Mouse (Mus musculus) midbrain, embryonic 16.5 days (tissue): ENCODE results near the gene Jmjd6. TPM values are rescaled to one million over a fixed set of nuclear protein-coding genes. Genes with fewer than 3 reads are reported as not detected.

Source experiments
- ATAC-seq: fragments of 200-750 bp; cut with Nextera tagmentation; 2 replicates; pipeline ENCODE4 v1.8.0; 2017; ENCODE audit warnings: moderate TSS enrichment
- H3K27ac ChIP-seq: fragments of 300-500 bp; sonication (generic); 2 replicates; pipeline ENCODE4 v1.5.1; 2014; ENCODE audit warnings: mild to moderate bottlenecking, low read length, mixed read lengths
- H3K27me3 ChIP-seq: fragments of 300-500 bp; sonication (generic); 2 replicates; pipeline ENCODE4 v1.6.1; 2014; ENCODE audit warnings: low read depth, low read length, mixed read lengths; ENCODE audit not compliant: control insufficient read depth, insufficient read depth
- H3K36me3 ChIP-seq: fragments of 300-500 bp; sonication (generic); 2 replicates; pipeline ENCODE4 v1.6.1; 2014; ENCODE audit warnings: mild to moderate bottlenecking, low read length, moderate library complexity, mixed read lengths; ENCODE audit not compliant: control insufficient read depth, insufficient read depth
- H3K4me1 ChIP-seq: fragments of 300-500 bp; sonication (generic); 2 replicates; pipeline ENCODE4 v1.6.1; 2014; ENCODE audit warnings: mild to moderate bottlenecking, low read length, mixed read lengths; ENCODE audit not compliant: control insufficient read depth, insufficient read depth
- H3K4me2 ChIP-seq: fragments of 300-500 bp; sonication (generic); 2 replicates; pipeline ENCODE4 v1.6.1; 2014; ENCODE audit warnings: mild to moderate bottlenecking, low read length, mixed read lengths
- H3K4me3 ChIP-seq: fragments of 300-500 bp; sonication (generic); 2 replicates; pipeline ENCODE4 v1.5.1; 2014; ENCODE audit warnings: low read depth, mild to moderate bottlenecking, low read length, moderate library complexity, mixed read lengths
- H3K9ac ChIP-seq: fragments of 300-500 bp; sonication (generic); 2 replicates; pipeline ENCODE4 v1.6.1; 2014; ENCODE audit warnings: low read depth, low read length, mixed read lengths
- H3K9me3 ChIP-seq: fragments of 300-500 bp; sonication (generic); replicated peaks from 2 replicates; pipeline ENCODE4 v1.6.1; 2014; ENCODE audit warnings: mild to moderate bottlenecking, low read length, mixed read lengths; ENCODE audit not compliant: control insufficient read depth, poor library complexity, severe bottlenecking
- WGBS: fragments of 180-500 bp; shearing (Covaris S2); extraction: QIAGEN DNeasy Blood & Tissue Kit; methylation state at CpG from one replicate; pipeline ENCODE4 v1.1.7; 2014; 5-methylcytosine and 5-hydroxymethylcytosine counted together
- polyA plus RNA-seq: library from polyadenylated mRNA; unstranded; fragments of >200 nt; fragmentation: Nextera tagmentation; extraction: Ambion mirVana; gene quantifications from 2 replicates; pipeline ENCODE4 v1.2.1, GENCODE M21; 2015

Jmjd6 gene
- polyA plus RNA-seq, 1 experiment from 2014 or later, result 66.3 TPM

DNA sequence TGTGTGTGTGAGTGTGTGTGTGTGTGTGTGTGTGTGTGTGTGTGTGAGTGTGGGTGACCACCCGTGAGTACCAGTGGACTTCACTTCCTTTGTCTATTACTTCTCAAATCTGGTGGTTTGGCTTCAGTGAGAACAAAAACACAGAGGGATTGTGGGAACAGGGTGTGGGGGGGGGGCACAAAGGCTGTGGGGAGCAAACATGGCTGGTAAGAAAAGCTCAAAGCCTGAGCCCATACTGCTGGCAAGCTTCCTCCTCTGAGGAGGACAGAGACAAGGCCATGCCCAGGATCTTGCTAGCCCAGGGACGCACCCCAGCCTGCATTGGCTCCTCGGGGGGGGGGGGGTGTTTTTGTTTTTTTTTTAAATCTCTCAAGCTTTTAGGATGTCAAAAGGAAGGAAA, 35.7 kb downstream of the Jmjd6 start:
- Histone ChIP-seq H3K4me3 (no peak overlapping the region), H3K9ac (no peak overlapping the region), H3K27me3 (no peaks in the 10 kb centered on the region), H3K27ac (no peak overlapping the region; the same call in 1 of the 2 replicates), H3K9me3 (no peaks in the 10 kb centered on the region), H3K4me1 (peaks cover 26% of the 10 kb centered on the region), H3K36me3 (no peaks in the 10 kb centered on the region), H3K4me2 (no peak overlapping the region)
- ATAC-seq, result no peak
- 74% methylated on average over 3 of the region's 3 CpGs for WGBS

DNA sequence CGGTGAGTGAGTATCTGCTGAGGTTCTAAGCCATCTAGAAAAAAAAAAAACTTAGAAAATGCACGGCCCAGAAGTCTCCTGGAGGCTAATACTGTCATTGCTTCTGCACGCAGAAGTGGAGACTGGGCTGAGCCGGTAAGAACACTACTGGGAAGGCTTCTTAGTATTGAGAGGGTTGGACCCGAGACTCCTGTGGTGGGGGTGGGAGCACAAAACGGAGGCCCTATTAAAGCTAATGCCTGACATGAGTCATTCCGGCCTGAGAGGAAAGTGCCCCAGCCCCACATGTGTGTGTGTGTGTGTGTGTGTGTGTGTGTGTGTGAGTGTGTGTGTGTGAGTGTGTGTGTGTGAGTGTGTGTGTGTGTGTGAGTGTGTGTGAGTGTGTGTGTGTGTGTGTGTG, 36.1 kb downstream of the Jmjd6 start:
- no peak overlapping the region for H3K9ac ChIP-seq
- no peaks in the 10 kb centered on the region for H3K36me3 ChIP-seq
- H3K4me1 ChIP-seq, result peaks cover 22% of the 10 kb centered on the region
- 53% methylated on average over 7 of the region's 7 CpGs for WGBS
- H3K4me2 ChIP-seq, result no peak overlapping the region
- H3K4me3 ChIP-seq, result no peak overlapping the region
- ATAC-seq, result no peak
- H3K9me3 ChIP-seq, result no peaks in the 10 kb centered on the region
- H3K27ac ChIP-seq, result no peak overlapping the region
- no peaks in the 10 kb centered on the region for H3K27me3 ChIP-seq

DNA sequence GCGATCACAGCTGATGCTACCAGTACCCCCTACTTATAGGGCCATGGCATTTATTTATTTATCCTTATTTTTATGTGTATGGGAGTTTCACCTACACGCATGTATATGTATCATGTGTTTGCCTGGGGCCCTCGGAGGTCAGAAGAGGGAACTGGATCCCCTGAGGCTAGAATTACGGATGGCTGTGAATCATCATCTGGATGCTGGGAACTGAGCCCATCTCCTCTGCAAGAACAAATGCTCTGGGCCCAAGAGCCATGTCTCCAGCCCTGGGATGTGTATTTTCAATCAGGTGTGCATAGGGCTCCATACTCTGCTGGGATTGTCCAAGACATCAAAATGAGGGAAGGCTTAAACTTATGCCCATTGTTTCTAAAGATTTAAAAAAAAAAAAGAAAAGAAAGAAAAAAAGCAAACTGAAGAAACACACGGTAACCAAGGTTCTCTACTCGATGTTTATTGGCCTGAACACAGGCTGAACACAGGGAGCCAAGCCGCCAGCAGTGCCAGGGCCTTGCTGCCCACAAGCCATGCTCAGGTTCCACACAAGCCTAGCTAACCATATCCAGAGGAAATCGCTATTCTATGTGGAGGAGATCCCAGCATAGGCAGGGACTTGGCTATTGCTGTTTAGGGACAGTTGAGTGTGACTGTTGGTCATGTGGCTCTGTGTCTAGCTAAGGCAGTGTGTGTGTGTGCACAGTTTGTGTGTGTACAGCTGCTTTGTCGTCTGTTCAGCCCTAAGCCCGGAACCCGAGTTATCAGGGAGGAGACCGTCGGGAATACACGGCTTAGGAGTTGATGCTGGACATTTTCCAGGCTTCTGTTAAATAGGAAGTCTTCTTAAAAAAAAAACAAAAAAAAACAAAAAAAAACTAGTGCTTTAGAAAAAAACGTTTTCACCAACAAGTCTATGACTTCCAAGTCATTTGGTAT, 36.8 kb downstream of the Jmjd6 start:
- Histone ChIP-seq H3K9ac (no peak overlapping the region), H3K36me3 (no peaks in the 10 kb centered on the region), H3K4me2 (no peak overlapping the region), H3K27ac (no peak overlapping the region), H3K4me3 (no peak overlapping the region), H3K9me3 (no peaks in the 10 kb centered on the region), H3K27me3 (no peaks in the 10 kb centered on the region), H3K4me1 (peaks cover 17% of the 10 kb centered on the region)
- ATAC-seq, result no peak
- 72% methylated on average over 15 of the region's 15 CpGs for WGBS

DNA sequence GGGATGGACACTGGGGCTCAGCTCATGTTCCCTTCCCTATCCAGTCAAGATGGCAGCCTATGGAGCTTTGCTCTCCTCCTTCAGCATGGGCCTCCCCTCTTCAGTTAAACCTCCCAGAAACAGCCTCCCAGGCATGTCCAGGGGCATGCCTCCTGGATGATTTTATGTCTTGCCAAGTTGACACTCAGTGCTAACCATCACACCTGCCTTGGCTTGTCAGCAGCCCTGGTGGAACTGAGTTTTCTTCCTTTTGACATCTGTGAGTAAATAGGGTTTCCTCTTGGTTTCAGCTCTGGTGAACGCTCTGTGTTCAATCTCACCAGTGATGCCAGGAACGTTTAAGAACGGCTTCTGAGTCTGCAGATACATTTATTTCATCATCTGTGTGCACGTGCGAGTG, 40.5 kb downstream of the Jmjd6 start:
- no peak for ATAC-seq
- Histone ChIP-seq H3K27ac (no peak overlapping the region), H3K36me3 (no peaks in the 10 kb centered on the region), H3K9ac (no peak overlapping the region), H3K9me3 (no peaks in the 10 kb centered on the region), H3K27me3 (no peaks in the 10 kb centered on the region), H3K4me1 (peaks cover 4% of the 10 kb centered on the region; the same call in 1 of the 2 replicates), H3K4me3 (no peak overlapping the region), H3K4me2 (no peak overlapping the region)
- 90% methylated on average over 5 of the region's 5 CpGs for WGBS

DNA sequence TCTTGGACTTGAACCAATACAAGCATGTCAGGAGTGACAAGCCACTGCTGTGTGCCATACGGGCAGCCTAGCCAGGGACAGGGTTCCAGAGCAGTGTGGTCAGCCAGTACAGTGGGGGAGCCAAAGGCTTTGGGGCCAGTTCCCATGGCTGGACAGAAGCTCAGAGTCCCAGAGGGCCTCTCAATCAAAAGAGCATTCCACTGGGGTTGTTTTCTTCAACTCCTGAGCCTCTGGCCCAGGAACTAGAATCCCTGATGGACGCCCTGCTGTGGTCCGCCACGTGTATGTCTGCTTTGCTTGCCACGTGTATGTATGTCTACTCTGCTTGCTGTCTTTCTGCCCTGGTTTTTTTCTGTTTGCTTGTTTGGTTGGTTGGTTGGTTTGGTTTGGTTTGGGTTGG, 42.1 kb downstream of the Jmjd6 start:
- H3K4me3 ChIP-seq, result no peak overlapping the region
- no peak overlapping the region for H3K9ac ChIP-seq
- WGBS, result 69% methylated on average over 5 of the region's 5 CpGs
- no peak for ATAC-seq
- no peaks in the 10 kb centered on the region for H3K36me3 ChIP-seq
- H3K4me2 ChIP-seq, result no peak overlapping the region
- H3K27ac ChIP-seq, result no peak overlapping the region
- H3K9me3 ChIP-seq, result no peaks in the 10 kb centered on the region
- no peaks in the 10 kb centered on the region for H3K4me1 ChIP-seq
- H3K27me3 ChIP-seq, result no peaks in the 10 kb centered on the region

DNA sequence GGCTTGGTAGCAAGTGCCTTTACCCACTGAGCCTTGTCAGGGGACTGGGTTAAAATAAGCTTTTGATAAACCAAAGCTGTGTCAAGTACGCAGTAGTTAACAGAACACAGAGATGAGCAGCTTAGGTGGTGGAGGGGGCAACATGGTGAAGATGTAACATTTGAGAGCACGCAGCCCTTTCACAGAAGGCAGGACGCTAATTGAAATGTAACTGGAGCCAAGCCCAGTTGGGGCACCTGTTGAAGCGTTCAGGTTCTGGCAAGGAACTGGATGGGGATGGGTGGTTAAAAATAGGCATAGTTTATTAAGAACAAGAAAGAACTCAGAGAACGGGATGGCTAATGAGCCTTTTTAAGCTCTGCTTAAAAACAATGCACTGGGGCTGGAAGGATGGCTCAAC, 43.9 kb downstream of the Jmjd6 start:
- no peak overlapping the region for H3K4me3 ChIP-seq
- H3K27me3 ChIP-seq, result no peaks in the 10 kb centered on the region
- H3K27ac ChIP-seq, result no peak overlapping the region
- no peak overlapping the region for H3K4me2 ChIP-seq
- WGBS, result 93% methylated on average over 5 of the region's 5 CpGs
- no peak for ATAC-seq
- no peaks in the 10 kb centered on the region for H3K9me3 ChIP-seq
- H3K4me1 ChIP-seq, result no peaks in the 10 kb centered on the region
- H3K36me3 ChIP-seq, result no peaks in the 10 kb centered on the region
- H3K9ac ChIP-seq, result no peak overlapping the region

Other genes starting within 250 kb of the Jmjd6 start
- 0.93 and 1.2 TPM in 2 replicates for gene Rhbdf2, start 216.4 kb downstream of the Jmjd6 start, polyA plus RNA-seq
- 3.7 and 4.4 TPM in 2 replicates for gene Prcd, start 189.9 kb downstream of the Jmjd6 start, polyA plus RNA-seq
- gene Cygb, start 189.1 kb downstream of the Jmjd6 start, polyA plus RNA-seq, result 26.4 and 29.3 TPM in 2 replicates
- gene St6galnac1, start 67.9 kb downstream of the Jmjd6 start, polyA plus RNA-seq, result 0.09 TPM in 1 of 2 replicates, not detected in the other
- gene Mxra7, start 15.4 kb downstream of the Jmjd6 start, polyA plus RNA-seq, result 21.8 and 22.6 TPM in 2 replicates
- 65.2 and 67.4 TPM in 2 replicates for gene Mettl23, start 171 bp downstream of the Jmjd6 start, polyA plus RNA-seq
- gene Mfsd11, start 9.0 kb upstream of the Jmjd6 start, polyA plus RNA-seq, result 56.1 and 56.2 TPM in 2 replicates
- 549 and 567 TPM in 2 replicates for gene Srsf2, start 9.6 kb upstream of the Jmjd6 start, polyA plus RNA-seq
- 22.2 and 26.1 TPM in 2 replicates for gene Mgat5b, start 75.4 kb upstream of the Jmjd6 start, polyA plus RNA-seq